Mouse (Mus musculus) v-Abl transformed pro-B cells (cell line): ENCODE results near the gene Ephb2.

Experiments used
- in situ Hi-C, 2 experiments: fragments of 400-800 bp; cut with MboI; formaldehyde crosslinking; loops; one replicate each; pipeline ENCODE4 v1.15.1; 2025; ENCODE audit not compliant: unreplicated experiment in 2 of 2

Gene Ephb2

DNA sequence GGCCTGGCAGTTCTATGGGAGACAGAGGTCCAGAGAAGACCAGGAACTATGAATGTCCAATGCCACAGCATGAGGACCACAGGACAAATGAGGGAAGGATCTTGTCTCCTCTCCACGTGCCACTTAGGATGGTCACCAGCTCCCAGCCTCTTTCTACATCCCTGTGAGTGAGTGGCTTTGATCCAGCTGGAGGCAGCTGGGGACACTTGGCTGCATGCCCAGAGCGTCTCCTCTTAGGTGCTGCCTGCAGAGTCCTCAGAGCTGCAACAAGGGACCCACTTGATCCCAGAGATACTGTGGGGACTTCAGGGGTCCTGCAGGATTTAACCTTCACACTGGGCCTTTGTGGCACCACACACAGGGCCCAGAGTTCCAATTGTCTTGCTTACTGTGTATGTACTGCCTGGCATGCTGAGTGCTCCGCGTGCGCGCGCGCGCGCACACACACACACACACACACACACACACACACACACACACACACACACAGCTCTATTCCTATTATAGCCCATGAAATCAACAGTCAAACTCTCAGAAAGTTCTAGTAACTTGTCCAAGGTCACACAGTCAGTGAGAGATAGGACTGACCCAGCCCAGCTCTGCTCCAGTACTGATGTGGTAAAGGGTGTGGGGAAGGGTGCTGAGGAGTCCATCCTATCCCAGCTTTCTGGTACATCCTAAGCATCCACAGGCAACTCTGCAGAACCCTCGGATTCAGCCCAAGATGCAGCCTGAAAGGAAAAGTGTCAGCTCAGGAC, 204.4 kb downstream of the Ephb2 start:
- in situ Hi-C loops = no loop called here

DNA sequence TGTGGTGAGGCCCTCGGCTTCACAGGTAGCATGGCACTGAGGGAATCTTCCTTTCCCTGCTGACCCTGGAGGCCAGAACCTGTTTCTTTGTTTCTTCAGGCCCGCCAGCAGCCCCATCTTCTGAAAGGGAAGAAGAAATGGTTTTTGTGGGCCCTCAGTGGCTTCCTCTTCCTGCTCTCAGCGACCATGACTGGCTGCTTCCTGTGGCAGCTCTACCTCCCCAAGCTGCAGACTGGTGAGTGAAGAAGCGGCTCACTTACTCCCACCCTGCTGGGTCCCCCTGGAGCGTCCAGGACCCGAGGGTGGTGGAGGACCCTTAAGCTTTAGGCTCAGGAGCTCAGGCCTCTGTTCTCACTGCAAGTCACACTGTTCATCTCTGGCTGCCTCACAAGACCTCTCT, 209.2 kb downstream of the Ephb2 start:
- in situ Hi-C loops = loop anchor here (10.0 kb wide), 2 partner anchors 382 to 422 kb away; partner anchors contain the start of genes Asap3 (in 1 of the 2) and Tcea3 (in 1 of the 2)

DNA sequence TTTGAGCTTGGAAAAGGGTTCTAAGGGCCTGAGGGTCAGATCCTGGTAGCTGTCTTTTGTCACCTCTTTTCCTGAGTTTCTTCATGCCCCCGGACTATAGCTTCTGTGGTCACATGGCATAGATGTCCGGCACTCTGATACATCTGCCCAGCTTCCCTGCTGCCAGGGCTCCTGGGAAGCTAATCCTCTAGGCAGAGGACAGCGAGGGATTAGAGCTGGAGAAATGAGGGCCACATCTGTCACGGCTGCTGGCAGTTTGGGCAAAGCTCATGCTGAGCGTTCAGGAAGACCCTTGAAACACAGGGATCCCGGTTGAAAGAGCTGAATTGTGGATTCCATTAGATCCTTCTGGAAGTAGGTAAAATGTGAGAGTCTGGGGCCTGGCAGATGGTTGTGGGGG, 213.4 kb downstream of the Ephb2 start, which contains the start of gene Lactbl1:
Gene Lactbl1, plus strand, starts transcription at position 234 of the 400 bp plus-strand sequence.
- in situ Hi-C loops = loop anchor here (5.0 to 10.0 kb wide), 8 partner anchors 95 to 418 kb away; partner anchors contain the start of genes Asap3 (in 1 of the 2) and Tcea3 (in 1 of the 2)

DNA sequence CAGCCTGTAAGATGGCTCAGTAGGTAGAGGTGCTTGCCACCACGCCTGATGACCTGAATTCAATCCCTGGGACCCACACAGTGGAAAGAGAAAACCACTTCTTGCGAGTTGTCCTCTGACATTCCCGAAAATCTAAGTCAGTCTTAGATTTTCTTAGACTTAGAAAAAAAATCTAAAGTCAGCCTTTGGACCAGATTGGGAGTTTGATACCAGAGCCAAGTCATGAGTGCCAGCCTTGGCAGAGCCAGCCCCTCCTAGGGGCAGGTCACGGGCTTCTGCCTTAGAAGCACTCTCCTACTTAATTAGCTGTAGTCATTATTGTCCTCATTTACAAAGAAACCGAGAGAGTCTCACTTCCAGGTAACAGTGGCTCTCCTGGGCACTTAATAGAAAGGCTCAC, 213.8 kb downstream of the Ephb2 start:
- in situ Hi-C loops = loop anchor here (5.0 to 10.0 kb wide), 8 partner anchors 95 to 417 kb away; partner anchors contain the start of genes Asap3 (in 1 of the 2) and Tcea3 (in 1 of the 2)

DNA sequence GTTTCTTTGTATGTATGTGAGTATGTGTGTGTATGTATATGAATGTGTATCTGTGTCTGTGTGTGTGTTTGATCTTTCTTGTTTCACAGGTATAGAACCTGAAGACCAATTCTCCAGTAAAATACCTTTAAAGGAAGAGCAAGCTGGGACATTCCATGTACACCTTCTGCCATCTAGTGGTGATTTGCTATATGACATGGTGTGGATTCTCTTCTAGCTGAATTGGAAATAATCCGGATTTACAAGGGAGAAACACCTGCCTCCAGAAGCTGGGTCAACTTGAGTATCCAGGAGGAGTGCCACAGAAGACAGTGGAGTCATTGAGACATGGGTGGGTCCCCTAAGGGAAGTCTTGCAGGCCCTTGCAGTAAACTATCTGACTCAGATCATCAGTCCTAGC, 214.5 kb downstream of the Ephb2 start:
- in situ Hi-C loops = loop anchor here (5.0 to 10.0 kb wide), 8 partner anchors 94 to 417 kb away; partner anchors contain the start of genes Asap3 (in 1 of the 2) and Tcea3 (in 1 of the 2)

DNA sequence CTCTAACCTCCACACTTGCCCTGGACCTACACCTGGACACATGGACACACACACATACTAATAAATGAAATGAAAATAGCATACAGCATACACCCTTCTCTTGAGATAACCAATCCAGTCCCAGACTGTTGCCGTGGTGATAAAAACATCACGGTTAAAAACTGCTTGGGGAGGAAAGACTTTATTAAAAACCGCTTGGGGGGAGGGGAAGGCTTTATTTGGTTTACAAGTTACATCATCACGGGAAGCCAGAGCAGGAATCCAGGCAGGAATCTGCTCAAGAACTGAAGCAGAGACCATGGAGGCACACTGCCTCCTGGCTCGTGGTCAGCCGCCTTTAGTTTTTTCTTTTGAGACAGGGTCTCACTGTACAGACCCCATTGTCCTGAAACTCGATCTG, 222.1 kb downstream of the Ephb2 start:
- in situ Hi-C loops = loop anchor here in 1 of 2 experiments (10.0 kb wide), 1 partner anchor 89 kb away; no protein-coding TSS in a partner anchor

DNA sequence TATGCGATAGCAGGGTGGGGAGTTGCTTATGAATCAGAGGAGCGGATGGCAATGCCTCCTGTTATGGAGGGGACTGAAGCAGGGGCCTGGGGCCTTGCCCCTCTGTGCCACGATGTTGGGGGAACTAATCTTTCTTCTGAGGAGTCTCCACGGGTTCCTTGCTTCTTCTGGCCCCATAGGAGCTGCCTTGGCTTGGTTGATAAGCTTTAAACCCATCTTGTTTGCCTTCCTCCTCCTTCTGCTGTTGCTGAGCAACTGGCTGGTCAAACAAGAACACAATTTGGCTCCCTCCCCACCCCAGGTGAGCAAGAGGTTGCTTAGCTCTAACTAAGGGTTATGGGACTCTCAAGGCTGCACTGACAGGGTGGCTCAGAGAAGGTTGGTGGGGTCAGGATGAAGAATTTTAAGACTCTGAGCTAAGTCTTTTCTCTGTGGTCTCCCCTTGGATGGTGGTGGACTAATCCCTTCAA, 225.4 kb downstream of the Ephb2 start, which contains the start of gene Tex46:
Gene Tex46, plus strand, starts transcription at position 51 of the 470 bp plus-strand sequence.
- in situ Hi-C loops = loop anchor here in 1 of 2 experiments (10.0 kb wide), 1 partner anchor 86 kb away; no protein-coding TSS in a partner anchor

DNA sequence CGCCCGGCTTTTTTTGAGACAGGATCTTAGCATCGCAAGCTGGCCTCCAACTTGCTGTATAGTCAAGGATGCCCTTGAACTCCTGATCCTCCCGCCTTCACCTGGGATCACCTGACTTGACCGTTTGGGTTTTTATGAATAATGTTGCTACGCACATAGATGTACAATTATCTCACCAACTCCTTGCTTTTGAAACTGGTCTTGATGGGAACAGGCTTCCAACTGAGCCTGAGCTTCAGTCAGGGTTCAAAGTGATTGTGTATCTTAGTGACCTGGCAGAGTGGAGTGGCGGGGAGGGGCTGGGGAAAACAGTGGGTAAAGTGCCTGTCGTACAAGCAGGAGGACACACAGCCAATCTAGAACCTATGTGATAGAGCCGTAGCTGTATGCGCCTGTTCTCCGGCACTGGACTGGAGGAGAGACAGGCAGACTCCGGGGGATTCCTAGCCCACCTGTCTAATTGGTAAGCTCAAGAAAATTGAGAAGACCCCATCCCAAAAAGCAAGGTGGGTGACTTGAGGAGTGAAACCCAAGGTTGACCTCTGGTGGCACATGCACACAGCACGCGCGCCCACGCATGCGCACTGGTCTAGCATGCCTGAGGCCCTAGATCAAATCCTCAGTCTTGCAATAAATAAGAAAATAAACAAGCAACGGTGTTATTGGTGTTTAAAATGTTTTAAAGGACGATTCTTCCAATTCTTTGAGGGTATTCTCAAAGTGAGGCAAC, 229.9 kb downstream of the Ephb2 start:
- in situ Hi-C loops = no loop called here

DNA sequence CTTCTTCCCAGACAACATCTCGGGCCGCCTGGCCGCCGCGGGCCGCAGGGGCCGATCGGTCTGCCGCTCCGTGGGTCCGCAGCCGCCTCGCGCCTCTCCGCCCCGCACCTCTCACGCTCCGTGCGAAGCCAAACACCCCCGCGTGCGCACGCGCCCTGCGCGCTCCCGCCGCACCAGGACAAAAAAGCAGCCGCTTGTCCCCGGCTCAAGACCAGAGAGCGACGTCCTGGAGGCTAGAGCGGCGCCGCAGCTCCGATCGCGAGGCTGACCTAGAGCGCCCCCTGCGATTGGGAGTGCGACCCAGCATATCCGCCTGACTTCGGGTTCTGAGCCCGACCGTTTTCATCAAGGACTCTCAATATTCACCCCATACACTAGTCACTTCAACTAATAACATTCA, 233.2 kb downstream of the Ephb2 start, which contains the start of gene Kdm1a:
Gene Kdm1a, minus strand, starts transcription at position 156 of the 400 bp plus-strand sequence.
- in situ Hi-C loops = no loop called here

DNA sequence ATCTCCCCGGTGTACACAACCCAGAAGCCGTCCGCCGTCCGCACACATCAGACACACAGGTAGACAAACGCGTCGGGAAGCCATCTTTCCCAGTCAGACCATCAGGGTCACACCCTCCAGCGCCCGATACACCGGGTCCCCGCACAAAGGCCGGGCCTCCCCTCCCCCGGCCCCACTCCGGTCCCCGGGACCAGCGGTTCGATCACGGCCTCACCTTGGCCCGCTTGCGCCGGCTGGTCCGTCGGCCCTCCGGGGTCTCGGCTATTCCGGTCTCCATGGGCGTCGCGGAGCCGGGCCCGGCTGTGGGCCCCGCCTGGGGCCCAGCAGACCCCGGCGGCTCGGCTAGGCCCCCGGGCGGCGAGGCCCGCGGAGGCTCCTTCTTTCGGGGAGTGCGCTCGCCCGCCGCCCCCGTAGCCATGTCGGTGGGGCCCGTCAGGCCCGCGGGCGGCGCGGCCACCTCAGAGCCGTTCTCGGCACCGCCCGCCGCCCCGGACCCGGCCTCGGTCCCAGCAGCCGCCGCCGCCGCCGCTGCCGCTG, 233.7 kb downstream of the Ephb2 start:
- in situ Hi-C loops = no loop called here

DNA sequence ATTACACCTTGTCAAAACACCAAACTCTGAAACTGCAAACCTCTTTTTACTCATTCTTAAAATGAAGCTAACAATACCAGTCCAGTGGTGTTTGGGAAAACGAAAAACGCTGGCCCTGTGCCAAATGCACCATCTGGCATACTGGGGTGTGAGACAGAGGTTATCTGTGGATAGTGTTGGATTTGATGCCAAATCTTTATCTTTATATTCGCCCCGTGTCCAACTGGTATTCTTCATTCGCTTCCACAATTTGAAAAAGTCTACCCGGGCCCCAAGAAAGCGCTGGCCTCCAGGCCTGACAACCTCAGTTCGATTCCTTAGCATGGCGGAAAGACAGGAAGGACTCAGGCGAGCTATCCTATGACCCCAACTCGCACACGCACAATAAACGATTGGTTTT, 234.3 kb downstream of the Ephb2 start:
- in situ Hi-C loops = no loop called here

DNA sequence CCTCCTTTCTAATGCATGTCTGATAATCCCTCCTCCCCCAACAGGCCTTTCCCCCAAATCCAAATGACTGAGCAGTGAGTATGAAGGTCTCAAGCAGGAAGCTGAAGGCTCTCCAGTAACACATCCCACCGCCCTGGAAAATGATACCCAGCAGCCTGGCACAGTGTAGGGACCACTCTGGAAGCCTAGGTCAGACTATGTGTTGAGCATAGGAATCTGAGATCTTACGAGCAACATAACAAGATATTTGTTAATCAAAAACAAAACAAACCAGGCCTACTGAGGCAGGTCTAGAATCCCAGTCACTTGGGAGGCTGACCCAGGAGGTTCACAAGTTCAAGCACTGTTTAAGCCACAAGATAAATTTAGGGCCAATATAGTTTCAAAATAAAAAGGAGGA, 235.3 kb downstream of the Ephb2 start:
- in situ Hi-C loops = no loop called here

DNA sequence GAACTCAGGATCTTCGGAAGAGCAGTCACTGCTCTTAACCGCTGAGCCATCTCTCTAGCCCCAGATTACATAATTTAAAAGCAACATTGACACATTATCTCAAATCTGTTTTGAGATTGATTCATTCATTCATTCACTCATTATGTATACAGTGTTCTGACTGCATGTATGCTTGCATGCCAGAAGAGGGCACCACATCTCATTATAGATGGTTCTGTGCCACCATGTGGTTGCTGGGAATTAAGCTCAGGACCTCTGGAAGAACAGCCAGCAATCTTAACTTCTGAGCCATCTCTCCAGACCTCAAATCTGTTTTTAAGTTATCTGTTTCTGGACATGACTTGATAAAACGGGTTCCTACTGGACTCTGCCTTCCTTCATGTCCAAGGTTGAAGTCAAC, 235.9 kb downstream of the Ephb2 start:
- in situ Hi-C loops = loop anchor here in 1 of 2 experiments (10.0 kb wide), 1 partner anchor 55 kb away; no protein-coding TSS in a partner anchor

DNA sequence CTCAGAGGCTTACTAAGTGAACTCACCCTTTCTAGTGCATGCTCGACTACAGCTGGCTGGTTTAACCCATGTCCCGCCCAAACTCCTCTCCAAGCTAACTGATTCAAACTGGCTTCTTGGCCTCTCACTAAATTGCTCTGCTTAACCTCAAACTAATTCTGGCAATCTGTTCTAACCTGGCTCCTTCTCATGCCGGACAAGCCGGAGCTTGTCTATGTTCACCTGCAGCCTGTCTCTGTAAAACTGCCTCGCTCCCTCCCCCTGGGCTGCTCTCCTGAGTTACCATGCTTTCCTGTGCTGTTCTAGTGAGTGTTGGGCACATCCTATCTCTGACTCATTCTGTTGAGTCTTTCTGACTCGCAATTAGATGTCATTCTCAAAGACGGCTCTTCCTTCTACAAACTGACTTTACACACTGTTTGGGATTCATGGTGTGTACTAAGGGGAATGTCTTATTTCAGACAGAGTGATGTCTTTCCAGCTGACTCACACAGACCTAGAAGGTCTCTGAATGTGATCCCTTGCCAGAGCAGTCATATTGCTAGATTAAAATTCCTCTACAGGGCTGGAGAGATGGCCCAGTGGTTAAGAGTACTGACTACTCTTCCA, 237.4 kb downstream of the Ephb2 start:
- in situ Hi-C loops = loop anchor here in 1 of 2 experiments (10.0 kb wide), 1 partner anchor 54 kb away; no protein-coding TSS in a partner anchor
